Mouse (Mus musculus): ENCODE measurements around the gene Fbxl12. TPM values are rescaled to one million over a fixed set of nuclear protein-coding genes. Genes with fewer than 3 reads are reported as not detected.

Fbxl12 gene
- polyA plus RNA-seq, 1 experiment: 38.0 TPM

GRCm38 (mm10) chr9:20571060-20571459 lies 73.5 kb downstream of the Fbxl12 start:
- no peak for DNase-seq (ENCODE audit: low spot score)

Other genes starting within 250 kb of the Fbxl12 start
- 6.8 and 7.5 TPM in 2 replicates for gene Zfp26, start 184.6 kb downstream of the Fbxl12 start, polyA plus RNA-seq (2012; rRNA removed)
- 16.0 and 17.1 TPM in 2 replicates for gene Zfp426, start 152.0 kb downstream of the Fbxl12 start, polyA plus RNA-seq (2012; rRNA removed)
- 37.7 and 39.1 TPM in 2 replicates for gene Zfp266, start 123.3 kb downstream of the Fbxl12 start, polyA plus RNA-seq (2012; rRNA removed)
- 6.9 TPM in 2 replicates for gene Zfp846, start 63.5 kb downstream of the Fbxl12 start, polyA plus RNA-seq (2012; rRNA removed)
- gene Ubl5, start 1.9 kb downstream of the Fbxl12 start, polyA plus RNA-seq (2012; rRNA removed): 477 and 551 TPM in 2 replicates
- gene Pin1, start 7.3 kb upstream of the Fbxl12 start, polyA plus RNA-seq (2012; rRNA removed): 16.3 and 18.9 TPM in 2 replicates
- gene Olfm2, start 101.6 kb upstream of the Fbxl12 start, polyA plus RNA-seq (2012; rRNA removed): 4.7 and 6.2 TPM in 2 replicates
- 13.5 and 14.3 TPM in 2 replicates for gene Col5a3, start 170.3 kb upstream of the Fbxl12 start, polyA plus RNA-seq (2012; rRNA removed)
- not detected in 2 replicates for gene Rdh8, start 173.7 kb upstream of the Fbxl12 start, polyA plus RNA-seq (2012; rRNA removed)
- 59.3 and 71.9 TPM in 2 replicates for gene A230050P20Rik, start 223.9 kb upstream of the Fbxl12 start, polyA plus RNA-seq (2012; rRNA removed)
- 6.8 and 7.0 TPM in 2 replicates for gene Angptl6, start 235.0 kb upstream of the Fbxl12 start, polyA plus RNA-seq (2012; rRNA removed)
- 38.7 and 59.6 TPM in 2 replicates for gene Ppan, start 243.4 kb upstream of the Fbxl12 start, polyA plus RNA-seq (2012; rRNA removed)